Mouse (Mus musculus) thymus, postnatal 36 days (tissue): ENCODE results near the gene Hlf.

Experiments
- DNase-seq, 2 experiments: peaks; one replicate each; pipeline ENCODE4 v3.0.0; 2022; ENCODE audit warnings: mixed read lengths in 2 of 2

Hlf gene

DNA sequence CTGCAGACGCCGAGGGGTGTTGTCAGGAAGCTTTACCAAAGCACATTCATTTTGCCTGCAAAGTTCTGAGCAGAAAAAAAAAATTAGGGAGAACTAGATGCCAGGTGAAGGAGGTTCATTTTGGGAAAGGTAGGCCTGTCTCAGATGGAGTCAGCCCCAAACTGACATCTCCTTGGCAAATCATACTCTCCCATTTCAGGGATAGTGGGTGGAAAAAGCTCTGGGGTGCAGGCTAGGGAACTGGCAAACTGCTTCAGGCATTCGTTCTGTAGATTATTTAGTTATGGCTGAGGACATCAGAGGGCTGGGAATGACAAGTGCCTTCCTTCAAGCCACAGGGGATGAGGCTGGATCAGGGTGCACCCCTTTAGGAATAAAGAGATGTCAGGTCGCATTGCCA is 58.0 kb downstream of the Hlf start:
- DNase-seq: no peak

DNA sequence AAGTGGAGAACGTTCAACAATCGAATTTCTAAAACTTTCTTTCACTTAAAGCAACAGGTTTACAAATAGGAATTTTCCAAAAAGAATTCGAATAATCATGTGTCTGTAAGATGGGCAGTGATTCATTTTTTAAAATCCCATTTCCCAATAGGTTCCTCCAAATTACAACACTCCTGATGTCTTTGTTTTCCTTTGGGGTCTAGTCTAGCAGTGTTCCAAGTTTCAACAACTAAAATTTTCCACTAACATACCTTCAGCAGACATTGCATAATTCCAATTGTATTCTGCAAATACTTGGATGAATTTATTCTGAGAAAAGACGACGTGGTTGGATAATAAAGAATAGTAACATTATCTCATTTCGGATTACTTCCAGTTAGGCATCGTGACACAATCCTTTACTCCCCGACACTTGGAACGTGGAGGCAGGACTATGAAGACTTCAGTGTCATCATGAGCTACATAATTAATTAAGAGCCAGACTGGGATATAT is 60.4 kb downstream of the Hlf start:
- no peak for DNase-seq

DNA sequence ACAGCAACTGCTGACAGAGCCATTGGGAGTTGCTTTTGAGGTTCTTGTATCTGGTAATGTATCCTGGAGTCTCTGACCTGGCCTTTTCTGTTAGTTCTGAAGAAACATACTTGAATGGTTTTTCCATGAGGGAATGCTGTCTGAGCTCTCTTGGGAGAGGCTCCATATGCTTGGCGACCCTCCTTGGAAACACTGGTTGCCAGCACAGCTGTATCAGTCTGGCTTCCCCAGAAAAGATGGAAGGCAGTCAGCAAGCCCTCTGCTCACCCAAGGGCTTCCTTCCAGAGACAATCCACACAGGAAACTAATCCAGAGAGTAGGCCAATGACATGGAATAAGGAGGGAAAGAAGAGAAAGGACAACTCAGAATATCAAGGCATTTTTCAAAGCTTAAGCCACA is 63.9 kb downstream of the Hlf start:
- DNase-seq: no peak

- no peak for DNase-seq
Measured at GRCm38 (mm10) chr11:90326146-90326545, 64.5 kb downstream of the Hlf start.

GRCm38 (mm10) chr11:90324597-90324996 is 66.1 kb downstream of the Hlf start:
- DNase-seq: no peak

DNA sequence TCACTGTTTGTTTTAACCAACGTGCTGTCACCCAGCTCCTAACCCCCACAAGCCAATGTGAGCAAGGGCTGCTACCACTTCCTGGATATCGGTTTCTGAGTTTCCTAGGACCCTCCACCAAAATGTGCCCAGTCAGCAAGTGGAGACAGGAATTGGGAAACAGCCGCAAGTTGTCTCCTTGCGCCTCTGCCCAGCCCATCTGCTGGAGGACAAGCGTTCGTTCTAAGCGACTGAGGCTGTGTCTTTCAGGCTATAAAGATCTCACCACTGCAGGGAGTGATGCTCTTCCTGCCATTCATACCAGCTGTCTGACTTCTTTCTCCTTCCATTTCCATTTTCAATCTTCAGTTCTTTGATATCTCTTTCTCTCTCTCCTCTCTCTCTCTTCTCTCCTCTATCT is 69.8 kb downstream of the Hlf start:
- no peak for DNase-seq

DNA sequence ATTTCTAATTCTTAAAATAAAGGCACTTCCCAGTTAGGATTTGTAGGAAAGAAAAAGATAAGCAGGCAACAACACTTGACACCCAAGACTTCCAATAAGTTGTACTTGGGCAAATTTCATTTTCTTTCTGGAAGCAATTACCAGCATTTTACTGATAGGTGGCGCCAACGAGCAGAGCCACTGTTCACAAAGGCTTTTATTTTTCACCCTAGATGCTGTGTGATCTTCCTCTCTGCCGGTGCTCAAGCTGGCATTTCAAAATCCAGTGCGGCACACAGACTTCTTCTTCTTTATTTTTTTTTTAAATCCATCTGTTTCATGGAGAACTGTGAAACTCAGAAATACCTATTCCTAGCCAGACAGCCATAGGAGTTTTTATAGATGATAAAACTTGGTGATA is 73.2 kb downstream of the Hlf start:
- DNase-seq: peak; percentile 12 to 31

DNA sequence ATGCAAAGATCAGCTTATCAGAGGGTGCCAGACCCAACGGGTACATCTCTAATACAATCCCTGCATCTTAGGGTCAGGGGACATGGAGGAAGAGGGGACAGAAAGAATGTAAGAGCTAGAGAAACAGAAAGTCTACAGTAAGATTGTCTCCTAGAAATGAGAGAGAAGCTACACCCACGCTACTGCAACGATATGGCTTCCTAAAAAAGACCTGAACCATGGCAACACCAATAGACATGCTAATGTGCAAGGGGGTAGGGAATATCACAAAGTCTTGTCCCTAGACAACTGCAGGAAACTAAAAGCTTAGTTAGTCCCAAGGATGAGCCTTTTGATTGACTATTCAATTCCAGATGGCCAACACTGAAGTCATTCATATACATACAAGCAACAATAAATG is 76.1 kb downstream of the Hlf start:
- no peak for DNase-seq

DNA sequence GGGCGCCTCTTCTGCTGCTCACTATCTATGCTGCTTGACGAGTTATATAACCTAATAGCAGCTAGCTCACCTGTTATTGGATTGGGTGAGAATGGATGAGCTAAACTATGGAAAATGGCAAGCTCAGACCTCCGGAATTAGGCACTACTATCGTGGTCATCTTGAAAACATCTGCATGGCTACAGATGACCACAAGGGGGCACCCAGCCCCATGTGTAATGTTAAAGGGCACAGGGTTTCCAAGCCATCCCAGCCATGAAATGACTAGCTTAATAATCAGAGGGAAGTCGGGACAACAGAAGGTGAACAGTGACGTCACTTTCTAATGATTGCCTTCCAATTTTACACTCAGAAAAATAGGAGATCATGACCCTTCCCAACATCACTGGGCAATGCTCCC is 83.7 kb downstream of the Hlf start:
- DNase-seq: peak; percentile 13 to 24

DNA sequence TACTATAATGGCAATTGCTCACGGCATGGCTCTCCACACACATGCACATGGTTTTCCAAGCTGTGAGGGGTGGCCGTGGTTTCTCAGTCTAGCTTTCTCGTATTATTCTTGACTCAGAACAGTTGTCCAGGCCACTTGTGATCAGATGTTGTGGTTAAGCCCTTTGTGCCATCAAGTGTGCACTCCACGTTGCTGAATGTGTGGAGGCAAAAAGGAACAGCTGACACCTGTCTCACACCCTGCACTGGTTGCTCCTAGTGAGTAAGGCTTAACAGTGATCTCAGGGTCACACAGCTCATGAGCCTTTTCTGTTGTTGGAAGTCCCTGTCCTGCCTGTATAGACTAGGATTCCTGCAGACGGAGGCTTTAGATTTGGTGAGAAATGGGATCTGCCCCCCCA is 84.6 kb downstream of the Hlf start:
- no peak for DNase-seq

GRCm38 (mm10) chr11:90294622-90295021 is 96.1 kb downstream of the Hlf start:
- no peak for DNase-seq

- no peak for DNase-seq
Measured at GRCm38 (mm10) chr11:90292766-90293165, 97.9 kb downstream of the Hlf start.

GRCm38 (mm10) chr11:90291156-90291555 is 99.5 kb downstream of the Hlf start:
- DNase-seq: no peak

- DNase-seq: no peak
Measured at GRCm38 (mm10) chr11:90286550-90287154, 104.0 kb downstream of the Hlf start.
